Mouse (Mus musculus): Measurements from ENCODE around the gene Opcml. TPM values are rescaled to one million over a fixed set of nuclear protein-coding genes. Genes with fewer than 3 reads are reported as not detected.

The Opcml gene
- total and polyA plus RNA-seq, 3 experiments, result 0.94 to 1.3 (median 1.2) TPM

DNA sequence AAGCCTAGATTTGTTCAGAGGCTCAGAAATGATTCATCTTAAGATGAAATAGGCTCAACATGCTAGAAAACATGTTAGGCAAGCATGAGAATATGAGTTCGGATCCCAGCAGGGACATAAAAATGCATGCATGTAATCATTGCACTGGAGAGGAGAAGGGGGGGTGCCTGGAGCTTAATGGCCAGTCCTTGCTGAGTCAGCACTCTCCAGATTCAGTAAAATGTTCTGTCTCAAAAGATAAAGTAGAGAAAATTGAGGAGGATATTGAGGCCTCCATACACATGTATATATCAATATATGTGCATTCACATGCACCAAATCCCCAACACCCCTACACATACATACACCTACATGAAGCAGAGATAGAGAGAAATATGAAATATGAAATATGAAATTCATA is 889.7 kb downstream of the Opcml start:
- H3K4me3 ChIP-seq, result no peak overlapping the region
- intact Hi-C loops (cut with DNase I), result no loop called here
- 69% methylated on average over 1 of the region's 1 CpGs for WGBS

DNA sequence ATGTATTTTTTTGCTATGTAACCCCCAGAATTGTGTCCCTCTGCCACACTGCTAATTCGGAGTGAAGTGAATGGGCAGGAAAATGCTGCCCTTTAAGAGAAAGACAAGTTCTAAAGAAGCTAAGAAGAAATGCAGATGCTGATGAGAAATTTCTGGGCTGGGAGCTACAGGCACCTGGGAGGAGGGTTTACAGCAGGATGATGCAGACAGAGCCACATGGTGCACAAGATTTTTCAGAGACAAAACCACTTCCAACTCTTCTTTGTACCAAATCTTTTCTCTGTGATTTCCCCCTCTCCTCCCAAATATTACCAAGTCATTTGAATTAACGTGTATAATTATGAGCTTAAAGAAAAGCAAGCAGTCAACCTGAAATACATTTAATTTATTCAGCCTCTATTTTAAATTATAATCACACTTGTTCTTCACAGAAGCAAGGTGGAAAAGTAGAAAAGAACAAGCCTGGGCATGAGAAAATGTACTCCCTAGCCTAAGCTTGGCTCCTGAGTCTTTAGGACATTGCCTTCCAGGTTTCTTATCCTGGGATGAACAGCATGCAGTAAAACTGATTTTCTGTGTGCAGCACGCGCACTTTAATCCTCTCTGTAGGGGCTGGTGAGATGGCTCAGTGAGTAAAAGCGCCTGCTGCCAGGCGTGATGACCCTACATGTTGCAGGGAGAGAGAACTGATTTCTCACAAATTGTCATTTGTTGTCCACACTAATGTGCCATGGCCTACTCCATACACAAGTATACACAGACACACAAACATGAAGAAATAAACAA is 890.9 kb downstream of the Opcml start:
- 74% methylated on average over 6 of the region's 6 CpGs for WGBS
- TF ChIP-seq EP300 (IDR thresholded peaks at IDR 0.05; ENCODE audit: insufficient read depth, low read depth, low read length) (no peak), CTCF (IDR thresholded peaks at IDR 0.05) (no peak), POLR2A (IDR thresholded peaks at IDR 0.05; ENCODE audit: insufficient read depth, low read depth, low read length) (no peak)
- DNase-seq, result no peak
- Histone ChIP-seq H3K79me2 (replicated peaks; ENCODE audit: control insufficient read depth, insufficient read depth, low read length) (no peaks in the 10 kb centered on the region), H3K4me1 (ENCODE audit: control insufficient read depth, insufficient read depth, low read length) (no peaks in the 10 kb centered on the region), H3K9ac (ENCODE audit: low read depth, low read length) (no peak overlapping the region), H3K4me3 (no peak overlapping the region), H3K27ac (no peak overlapping the region), H3K36me3 (ENCODE audit: control insufficient read depth, insufficient read depth, low read length) (no peaks in the 10 kb centered on the region), H3K27me3 (ENCODE audit: control insufficient read depth, insufficient read depth, low read length) (no peaks in the 10 kb centered on the region)
- intact Hi-C loops (cut with DNase I), result no loop called here

More for the DNA sequence above, 889.7 kb downstream of the Opcml start:
- DNase-seq, result no peak
- H3K9ac ChIP-seq (ENCODE audit: low read depth, low read length), result no peak overlapping the region
- H3K27me3 ChIP-seq (ENCODE audit: control insufficient read depth, insufficient read depth, low read length), result no peaks in the 10 kb centered on the region
- TF ChIP-seq CTCF (IDR thresholded peaks at IDR 0.05), result no peak
- TF ChIP-seq EP300 (IDR thresholded peaks at IDR 0.05; ENCODE audit: insufficient read depth, low read depth, low read length), result no peak
- TF ChIP-seq POLR2A (IDR thresholded peaks at IDR 0.05; ENCODE audit: insufficient read depth, low read depth, low read length), result no peak
- H3K79me2 ChIP-seq (replicated peaks; ENCODE audit: control insufficient read depth, insufficient read depth, low read length), result no peaks in the 10 kb centered on the region
- no peak overlapping the region for H3K27ac ChIP-seq
- H3K4me1 ChIP-seq (ENCODE audit: control insufficient read depth, insufficient read depth, low read length), result no peaks in the 10 kb centered on the region
- H3K36me3 ChIP-seq (ENCODE audit: control insufficient read depth, insufficient read depth, low read length), result no peaks in the 10 kb centered on the region

DNA sequence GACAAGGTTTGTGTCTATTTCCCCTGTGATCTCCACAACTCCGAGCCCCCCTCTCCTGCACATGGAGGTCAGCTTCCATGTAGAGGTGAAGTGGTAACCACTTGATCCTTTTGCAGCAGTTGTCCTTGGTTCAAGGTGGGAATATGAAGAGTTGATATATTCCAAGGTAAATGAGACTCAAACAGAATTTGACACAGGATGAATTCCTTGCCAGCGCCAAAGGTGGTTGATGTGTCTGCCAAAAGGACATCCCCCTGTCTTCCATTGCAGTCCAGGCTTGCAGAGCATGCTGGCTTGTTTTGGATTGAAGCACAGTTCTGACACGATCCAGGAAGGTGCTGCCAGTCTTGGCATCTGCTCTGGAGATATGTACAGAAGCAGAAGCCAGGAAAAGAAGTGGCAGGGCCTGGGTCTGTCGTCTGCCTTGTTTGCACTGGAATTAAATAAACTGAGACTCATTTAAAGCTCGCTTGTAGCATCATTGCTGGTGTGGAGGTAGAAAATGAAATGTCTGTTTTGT is 893.4 kb downstream of the Opcml start:
- no peak for TF ChIP-seq POLR2A (IDR thresholded peaks at IDR 0.05; ENCODE audit: insufficient read depth, low read depth, low read length)
- TF ChIP-seq EP300 (IDR thresholded peaks at IDR 0.05; ENCODE audit: insufficient read depth, low read depth, low read length), result no peak
- TF ChIP-seq CTCF (IDR thresholded peaks at IDR 0.05), result no peak
- H3K4me1 ChIP-seq (ENCODE audit: control insufficient read depth, insufficient read depth, low read length), result no peaks in the 10 kb centered on the region
- intact Hi-C loops (cut with DNase I), result no loop called here
- H3K9ac ChIP-seq (ENCODE audit: low read depth, low read length), result no peak overlapping the region
- H3K79me2 ChIP-seq (replicated peaks; ENCODE audit: control insufficient read depth, insufficient read depth, low read length), result no peaks in the 10 kb centered on the region
- no peak for DNase-seq
- no peaks in the 10 kb centered on the region for H3K27me3 ChIP-seq (ENCODE audit: control insufficient read depth, insufficient read depth, low read length)
- H3K36me3 ChIP-seq (ENCODE audit: control insufficient read depth, insufficient read depth, low read length), result no peaks in the 10 kb centered on the region
- no peak overlapping the region for H3K27ac ChIP-seq
- 54% methylated on average over 5 of the region's 5 CpGs for WGBS
- no peak overlapping the region for H3K4me3 ChIP-seq

DNA sequence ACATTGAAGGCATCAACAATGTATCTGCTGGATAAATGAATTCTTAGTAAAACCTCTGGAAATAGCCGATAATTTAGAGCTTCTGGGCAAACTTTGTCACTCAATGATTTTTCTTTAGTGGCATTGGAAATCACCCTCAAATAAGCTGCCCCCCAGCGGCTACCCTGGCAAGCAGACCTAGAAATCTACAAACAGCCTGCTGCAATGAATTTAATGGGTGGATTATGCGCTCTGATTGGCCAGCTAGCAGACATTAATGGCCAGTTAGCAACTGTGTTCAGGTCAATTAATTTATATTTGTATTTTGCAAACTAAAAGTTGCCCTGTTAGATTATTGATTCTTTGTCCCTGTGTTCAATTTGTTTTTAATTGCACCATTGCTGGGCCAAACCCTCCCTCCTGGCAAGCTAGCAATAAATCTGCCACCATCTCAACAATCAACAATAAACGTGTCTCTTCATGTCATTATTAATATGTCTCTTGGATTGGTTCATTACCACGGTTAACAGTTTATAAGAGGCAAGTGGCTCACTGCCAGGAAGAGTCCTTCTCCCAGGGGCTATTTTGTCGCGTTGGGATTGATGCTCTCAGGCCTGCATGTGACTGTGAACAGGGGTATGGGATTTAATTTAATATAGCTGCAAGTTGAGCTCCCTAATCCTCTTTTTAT is 896.5 kb downstream of the Opcml start:
- 71% methylated on average over 7 of the region's 7 CpGs for WGBS
- no peak overlapping the region for H3K4me3 ChIP-seq
- H3K36me3 ChIP-seq (ENCODE audit: control insufficient read depth, insufficient read depth, low read length), result no peaks in the 10 kb centered on the region
- H3K27ac ChIP-seq, result no peak overlapping the region
- TF ChIP-seq CTCF (IDR thresholded peaks at IDR 0.05), result no peak
- TF ChIP-seq EP300 (IDR thresholded peaks at IDR 0.05; ENCODE audit: insufficient read depth, low read depth, low read length), result no peak
- no peak for TF ChIP-seq POLR2A (IDR thresholded peaks at IDR 0.05; ENCODE audit: insufficient read depth, low read depth, low read length)
- H3K9ac ChIP-seq (ENCODE audit: low read depth, low read length), result no peak overlapping the region
- no peaks in the 10 kb centered on the region for H3K79me2 ChIP-seq (replicated peaks; ENCODE audit: control insufficient read depth, insufficient read depth, low read length)
- no peak for DNase-seq
- H3K4me1 ChIP-seq (ENCODE audit: control insufficient read depth, insufficient read depth, low read length), result no peaks in the 10 kb centered on the region
- intact Hi-C loops (cut with DNase I), result no loop called here
- H3K27me3 ChIP-seq (ENCODE audit: control insufficient read depth, insufficient read depth, low read length), result no peaks in the 10 kb centered on the region

DNA sequence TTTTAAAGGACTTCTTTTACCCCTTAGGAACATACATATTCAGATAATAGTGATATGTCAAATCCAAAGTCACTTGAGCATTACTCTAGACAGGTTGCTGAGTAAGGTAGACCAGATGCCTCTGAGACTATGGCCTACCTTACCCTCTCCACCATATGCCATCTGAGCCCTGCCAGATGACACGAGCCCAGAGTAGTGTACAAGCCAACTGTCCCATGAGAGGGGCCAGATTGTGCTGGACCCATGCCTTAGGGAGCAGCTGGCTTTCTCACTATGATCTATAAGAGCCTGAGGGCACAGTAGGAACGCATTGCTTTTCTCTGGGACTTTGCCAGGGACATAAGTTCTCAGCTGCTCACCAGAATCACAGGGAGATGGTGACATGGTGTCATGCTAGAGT is 899.6 kb downstream of the Opcml start:
- Histone ChIP-seq H3K9ac (ENCODE audit: low read depth, low read length) (no peak overlapping the region), H3K4me3 (no peak overlapping the region), H3K4me1 (ENCODE audit: control insufficient read depth, insufficient read depth, low read length) (no peaks in the 10 kb centered on the region), H3K36me3 (ENCODE audit: control insufficient read depth, insufficient read depth, low read length) (no peaks in the 10 kb centered on the region), H3K79me2 (replicated peaks; ENCODE audit: control insufficient read depth, insufficient read depth, low read length) (no peaks in the 10 kb centered on the region), H3K27ac (no peak overlapping the region), H3K27me3 (ENCODE audit: control insufficient read depth, insufficient read depth, low read length) (no peaks in the 10 kb centered on the region)
- TF ChIP-seq POLR2A (IDR thresholded peaks at IDR 0.05; ENCODE audit: insufficient read depth, low read depth, low read length), result no peak
- TF ChIP-seq CTCF (IDR thresholded peaks at IDR 0.05), result no peak
- no peak for TF ChIP-seq EP300 (IDR thresholded peaks at IDR 0.05; ENCODE audit: insufficient read depth, low read depth, low read length)
- DNase-seq, result no peak
- 58% methylated on average over 2 of the region's 2 CpGs for WGBS
- intact Hi-C loops (cut with DNase I), result no loop called here

DNA sequence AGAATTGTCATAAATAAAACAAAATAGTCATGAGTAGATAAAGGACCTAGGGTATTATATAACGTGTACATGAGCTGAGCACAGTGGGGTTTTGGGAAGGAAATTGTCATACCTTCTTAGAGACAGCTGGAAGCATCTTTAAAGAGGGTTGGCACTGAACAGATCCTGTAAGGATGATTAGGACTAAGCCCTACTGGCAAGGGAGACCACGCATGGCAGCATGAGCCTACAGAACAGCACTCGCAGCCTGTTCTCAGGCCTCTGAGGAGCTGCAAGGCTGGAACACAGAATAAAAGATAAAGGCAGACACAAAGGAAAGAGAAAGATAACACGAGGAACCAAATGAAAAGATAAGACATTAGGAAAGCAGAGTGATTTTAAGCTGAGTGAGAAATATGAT is 915.2 kb downstream of the Opcml start:
- H3K36me3 ChIP-seq (ENCODE audit: control insufficient read depth, insufficient read depth, low read length), result no peaks in the 10 kb centered on the region
- DNase-seq, result no peak
- no peak overlapping the region for H3K9ac ChIP-seq (ENCODE audit: low read depth, low read length)
- H3K27ac ChIP-seq, result no peak overlapping the region
- intact Hi-C loops (cut with DNase I), result no loop called here
- H3K4me1 ChIP-seq (ENCODE audit: control insufficient read depth, insufficient read depth, low read length), result no peaks in the 10 kb centered on the region
- H3K27me3 ChIP-seq (ENCODE audit: control insufficient read depth, insufficient read depth, low read length), result no peaks in the 10 kb centered on the region
- 53% methylated on average over 4 of the region's 4 CpGs for WGBS
- no peaks in the 10 kb centered on the region for H3K79me2 ChIP-seq (replicated peaks; ENCODE audit: control insufficient read depth, insufficient read depth, low read length)
- TF ChIP-seq EP300 (IDR thresholded peaks at IDR 0.05; ENCODE audit: insufficient read depth, low read depth, low read length) (no peak), CTCF (IDR thresholded peaks at IDR 0.05) (no peak), POLR2A (IDR thresholded peaks at IDR 0.05; ENCODE audit: insufficient read depth, low read depth, low read length) (no peak)
- H3K4me3 ChIP-seq, result no peak overlapping the region
